Mouse (Mus musculus) forebrain, postnatal 0 days (tissue): ENCODE measurements at regions not wholly inside any gene's neighbourhood (a gene's known extent, or its start where the extent isn't known, plus 50 kb on each side); places are given as distances from the start of the nearest gene placed in this dataset.

Experiments
- ATAC-seq: fragments of 200-750 bp; cut with Nextera tagmentation; 2 replicates; pipeline ENCODE4 v1.8.0; 2017; ENCODE audit warnings: mild to moderate bottlenecking, moderate library complexity
- DNase-seq: peaks from one replicate; pipeline ENCODE4 v3.0.0-alpha.2; 2015
- H3K27ac ChIP-seq: fragments of 300-500 bp; sonication (generic); 2 replicates; pipeline ENCODE4 v1.5.1; 2014; ENCODE audit warnings: low read depth, mild to moderate bottlenecking, antibody characterized with exemption, low read length, moderate library complexity, mixed read lengths
- H3K27me3 ChIP-seq: fragments of 300-500 bp; sonication (generic); 2 replicates; pipeline ENCODE4 v1.6.1; 2014; ENCODE audit warnings: mild to moderate bottlenecking, low read length, mixed read lengths; ENCODE audit not compliant: insufficient read depth
- H3K36me3 ChIP-seq: fragments of 300-500 bp; sonication (generic); 2 replicates; pipeline ENCODE4 v1.6.1; 2014; ENCODE audit warnings: mild to moderate bottlenecking, moderate library complexity; ENCODE audit not compliant: insufficient read depth
- H3K4me1 ChIP-seq: fragments of 300-500 bp; sonication (generic); 2 replicates; pipeline ENCODE4 v1.6.1; 2014; ENCODE audit warnings: antibody characterized with exemption; ENCODE audit not compliant: insufficient read depth
- H3K4me2 ChIP-seq: fragments of 300-500 bp; sonication (generic); 2 replicates; pipeline ENCODE4 v1.6.1; 2014; ENCODE audit warnings: low read depth, mild to moderate bottlenecking, moderate library complexity
- H3K4me3 ChIP-seq: fragments of 300-500 bp; sonication (generic); 2 replicates; pipeline ENCODE4 v1.5.1; 2014; ENCODE audit warnings: low read depth, low read length, mixed read lengths
- H3K9ac ChIP-seq: fragments of 300-500 bp; sonication (generic); 2 replicates; pipeline ENCODE4 v1.6.1; 2014; ENCODE audit warnings: mild to moderate bottlenecking
- H3K9me3 ChIP-seq: fragments of 300-500 bp; sonication (generic); 2 replicates; pipeline ENCODE4 v1.6.1; 2016; ENCODE audit warnings: low read length
- CTCF ChIP-seq: sonication (generic); IDR thresholded peaks from 2 replicates; pipeline ENCODE4 v1.5.1; 2016; ENCODE audit warnings: antibody characterized with exemption, control low read depth, low read depth
- WGBS: fragments of 180-500 bp; shearing (Covaris S2); extraction: QIAGEN DNeasy Blood & Tissue Kit; methylation state at CpG from one replicate; pipeline ENCODE4 v1.1.7; 2014; 5-methylcytosine and 5-hydroxymethylcytosine counted together

DNA sequence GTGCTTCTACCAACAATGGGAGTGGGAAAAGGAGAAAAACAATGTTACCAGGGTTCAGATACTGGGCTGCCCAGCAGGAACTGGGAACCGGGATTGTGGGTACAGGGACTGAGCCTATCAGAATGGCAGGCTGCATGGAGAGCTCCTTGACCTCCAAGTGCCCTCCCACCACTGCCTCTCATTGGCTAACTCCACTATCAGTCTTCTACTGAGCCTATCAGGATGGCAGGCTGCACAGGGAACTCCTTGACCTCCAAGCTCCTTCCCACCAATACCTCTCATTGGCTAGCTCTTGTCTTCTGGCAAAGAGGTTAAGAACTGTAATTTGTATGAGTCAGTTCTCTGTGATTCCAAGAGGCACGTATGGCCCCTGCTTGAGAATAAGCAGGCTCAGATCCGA, 73.6 kb upstream of the Ntrk2 start:
- no peaks in the 10 kb centered on the region for H3K36me3 ChIP-seq
- WGBS, result 88% methylated on average over 3 of the region's 3 CpGs
- H3K9me3 ChIP-seq, result no peaks in the 10 kb centered on the region
- H3K4me2 ChIP-seq, result no peak overlapping the region
- no peak for TF ChIP-seq CTCF
- DNase-seq (no peak), ATAC-seq (no peak)
- no peak overlapping the region for H3K27ac ChIP-seq
- H3K9ac ChIP-seq, result no peak overlapping the region
- H3K27me3 ChIP-seq, result no peaks in the 10 kb centered on the region
- H3K4me3 ChIP-seq, result no peak overlapping the region
- peaks cover 2% of the 10 kb centered on the region; the same call in 1 of the 2 replicates for H3K4me1 ChIP-seq

DNA sequence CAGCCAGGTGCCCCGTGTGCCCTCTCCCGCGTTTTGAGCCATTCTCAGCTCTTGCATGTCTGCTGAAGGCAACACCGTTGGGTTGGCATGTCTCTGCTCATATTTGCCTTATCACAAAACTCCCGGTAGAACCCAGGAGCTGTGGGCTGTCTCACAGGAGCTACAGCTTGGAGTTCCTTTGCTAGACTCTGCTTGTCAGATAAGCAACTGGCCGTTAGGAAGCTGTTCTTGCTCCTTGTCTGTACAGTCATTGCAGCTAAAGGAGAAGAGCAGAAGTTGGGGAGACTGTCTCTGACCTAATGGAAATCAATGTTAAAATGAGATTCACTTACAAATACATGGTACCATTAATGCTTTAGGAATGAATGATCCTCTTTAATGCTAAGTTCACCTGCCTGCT, 72.8 kb upstream of the Ntrk2 start:
- Histone ChIP-seq H3K27me3 (no peaks in the 10 kb centered on the region), H3K27ac (no peak overlapping the region), H3K4me2 (no peak overlapping the region), H3K36me3 (no peaks in the 10 kb centered on the region), H3K9me3 (no peaks in the 10 kb centered on the region), H3K9ac (no peak overlapping the region), H3K4me3 (no peak overlapping the region), H3K4me1 (peaks cover 2% of the 10 kb centered on the region; the same call in 1 of the 2 replicates)
- 91% methylated on average over 6 of the region's 6 CpGs for WGBS
- ATAC-seq, result no peak
- no peak for DNase-seq
- TF ChIP-seq CTCF, result no peak

DNA sequence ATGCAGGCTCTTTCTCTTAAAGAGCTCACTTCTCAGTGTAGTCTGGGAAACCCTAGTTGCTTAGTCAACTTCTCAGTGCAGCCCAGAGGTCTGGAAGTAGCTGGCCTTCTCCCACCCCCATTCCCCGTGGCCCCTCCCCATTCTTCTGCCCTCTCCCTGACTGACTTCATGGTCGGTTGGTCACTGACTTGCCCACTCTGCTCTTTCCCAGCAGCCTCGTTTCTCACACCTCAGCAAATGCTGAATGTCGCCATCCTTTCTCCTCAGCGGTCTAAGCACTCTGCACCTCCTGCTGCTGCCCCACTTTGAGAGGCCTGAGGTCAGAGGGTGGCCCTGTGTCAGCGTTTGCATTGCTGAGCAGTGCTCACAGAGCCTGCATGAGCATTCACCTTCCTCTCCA, 70.8 kb upstream of the Ntrk2 start:
- Histone ChIP-seq H3K4me2 (no peak overlapping the region), H3K27ac (no peak overlapping the region), H3K4me3 (no peak overlapping the region), H3K9ac (no peak overlapping the region), H3K36me3 (no peaks in the 10 kb centered on the region), H3K9me3 (no peaks in the 10 kb centered on the region), H3K27me3 (no peaks in the 10 kb centered on the region), H3K4me1 (no peaks in the 10 kb centered on the region)
- DNase-seq, result no peak
- no peak for TF ChIP-seq CTCF
- 20% methylated on average over 6 of the region's 6 CpGs for WGBS
- ATAC-seq, result no peak

DNA sequence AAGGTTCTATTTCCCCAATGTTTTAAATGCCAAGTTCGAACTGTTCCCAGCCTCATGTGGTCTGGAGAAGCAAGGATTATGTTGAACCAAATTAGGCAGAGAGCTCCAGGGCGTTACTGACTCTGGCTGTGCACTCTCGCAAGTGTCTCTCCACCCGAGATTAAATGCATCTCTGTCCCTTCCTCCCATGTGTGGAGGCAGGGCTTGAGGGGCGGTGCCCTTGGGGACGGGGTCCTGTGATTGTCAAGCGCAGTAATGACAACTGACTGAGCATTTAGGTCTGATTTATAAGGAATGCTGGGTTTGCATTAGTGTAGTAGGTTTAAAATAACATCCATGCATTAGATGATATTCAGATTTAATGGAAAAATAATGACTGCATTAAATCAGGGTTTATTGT, 65.6 kb upstream of the Ntrk2 start:
- peaks cover 4% of the 10 kb centered on the region; the same call in 1 of the 2 replicates for H3K9me3 ChIP-seq
- no peaks in the 10 kb centered on the region for H3K36me3 ChIP-seq
- H3K27me3 ChIP-seq, result no peaks in the 10 kb centered on the region
- no peak for DNase-seq
- no peak overlapping the region for H3K9ac ChIP-seq
- no peak for ATAC-seq
- H3K27ac ChIP-seq, result no peak overlapping the region
- H3K4me1 ChIP-seq, result no peaks in the 10 kb centered on the region
- H3K4me2 ChIP-seq, result no peak overlapping the region
- H3K4me3 ChIP-seq, result no peak overlapping the region
- no peak for TF ChIP-seq CTCF
- 64% methylated on average over 7 of the region's 7 CpGs for WGBS

DNA sequence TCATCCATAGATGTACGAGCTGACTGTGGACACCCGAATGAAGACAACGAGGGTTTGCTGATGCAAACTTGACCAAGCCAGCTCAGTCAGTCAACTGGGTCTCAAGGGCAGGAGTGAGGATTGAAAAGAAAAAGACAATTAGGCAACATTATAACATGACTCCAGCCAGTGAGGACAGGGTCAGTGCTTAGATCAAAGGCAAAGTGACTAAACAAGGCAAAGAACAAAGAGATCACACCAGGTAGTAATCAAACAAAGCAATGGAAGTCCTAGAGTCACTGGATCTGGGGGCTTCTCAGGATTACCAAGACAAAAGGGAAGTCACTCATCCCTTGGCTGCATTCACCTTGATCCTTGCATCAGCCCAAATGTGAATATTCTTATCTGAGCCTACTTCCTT, 60.3 kb upstream of the Ntrk2 start:
- WGBS, result 90% methylated on average over 3 of the region's 3 CpGs
- no peak overlapping the region for H3K9ac ChIP-seq
- TF ChIP-seq CTCF, result no peak
- no peak overlapping the region for H3K27ac ChIP-seq
- H3K4me2 ChIP-seq, result no peak overlapping the region
- peaks cover 4% of the 10 kb centered on the region; the same call in 1 of the 2 replicates for H3K9me3 ChIP-seq
- no peak overlapping the region for H3K4me3 ChIP-seq
- no peaks in the 10 kb centered on the region for H3K36me3 ChIP-seq
- ATAC-seq, result no peak
- H3K4me1 ChIP-seq, result no peaks in the 10 kb centered on the region
- H3K27me3 ChIP-seq, result no peaks in the 10 kb centered on the region
- DNase-seq, result no peak

DNA sequence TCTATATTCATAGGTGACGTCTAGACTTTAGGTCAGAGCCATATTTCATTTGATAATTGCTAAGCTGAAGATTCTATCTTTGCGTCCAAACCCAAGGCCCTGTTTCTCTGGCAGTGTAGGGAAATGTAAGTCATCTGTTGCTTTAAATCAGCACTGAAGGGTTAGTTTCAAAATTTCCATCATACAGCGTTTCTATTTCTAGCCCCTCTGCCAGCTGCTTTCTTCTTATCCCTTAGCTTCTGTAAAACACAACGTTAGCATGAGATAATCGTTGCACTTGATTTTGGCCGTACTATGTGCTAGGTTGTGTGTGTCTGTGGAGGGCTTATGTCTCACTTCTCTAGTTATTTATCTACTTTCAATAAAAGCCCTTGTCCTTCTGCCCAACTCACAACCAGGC, 58.7 kb upstream of the Ntrk2 start:
- no peak overlapping the region for H3K4me3 ChIP-seq
- no peak for TF ChIP-seq CTCF
- H3K4me1 ChIP-seq, result no peaks in the 10 kb centered on the region
- no peak overlapping the region for H3K4me2 ChIP-seq
- H3K9ac ChIP-seq, result no peak overlapping the region
- H3K27ac ChIP-seq, result no peak overlapping the region
- ATAC-seq, result no peak; the same call in 1 of the 2 replicates
- DNase-seq, result no peak
- H3K36me3 ChIP-seq, result no peaks in the 10 kb centered on the region
- peaks cover 4% of the 10 kb centered on the region; the same call in 1 of the 2 replicates for H3K9me3 ChIP-seq
- WGBS, result 81% methylated on average over 6 of the region's 6 CpGs
- no peaks in the 10 kb centered on the region for H3K27me3 ChIP-seq

DNA sequence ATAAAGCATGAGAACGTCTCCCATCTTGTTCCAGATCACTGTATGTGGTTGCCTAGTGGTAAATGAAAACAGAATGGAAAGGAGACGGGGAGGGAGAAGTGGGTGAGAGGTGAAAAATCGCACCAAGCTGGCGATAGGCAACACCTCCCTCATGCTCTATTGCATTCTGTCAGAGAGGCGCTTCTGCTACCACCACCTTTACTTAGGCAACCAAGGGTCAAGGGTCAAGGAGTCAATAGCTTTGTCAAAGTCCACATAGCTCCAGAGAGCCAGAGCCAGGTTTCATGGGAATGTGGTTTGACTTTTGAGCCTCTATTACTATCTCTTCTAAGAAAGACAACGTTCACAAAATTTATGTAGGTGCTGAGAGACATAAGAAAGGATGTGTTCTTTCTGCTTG, 50.2 kb upstream of the Ntrk2 start:
- Histone ChIP-seq H3K4me1 (no peaks in the 10 kb centered on the region), H3K4me3 (no peak overlapping the region), H3K9me3 (no peaks in the 10 kb centered on the region), H3K27ac (no peak overlapping the region), H3K9ac (no peak overlapping the region), H3K36me3 (no peaks in the 10 kb centered on the region), H3K27me3 (no peaks in the 10 kb centered on the region), H3K4me2 (no peak overlapping the region)
- TF ChIP-seq CTCF, result no peak
- ATAC-seq (no peak), DNase-seq (no peak)
- WGBS, result 88% methylated on average over 6 of the region's 6 CpGs
